Mouse (Mus musculus) layer of hippocampus, adult 8-10 months (tissue): Measurements from ENCODE around the gene Tex19.1. TPM values are rescaled to one million over a fixed set of nuclear protein-coding genes. Genes with fewer than 3 reads are reported as not detected.
"Not testable (repeated sequence)": the region's sequence is repeated elsewhere in the genome, so short reads cannot be mapped to it uniquely, and the experiment has no call there.

Source experiments
- DNase-seq, 2 experiments: peaks; one replicate each; pipeline ENCODE4 v3.0.0; 2022; ENCODE audit warnings: low spot score in 2 of 2
- total RNA-seq, 4 experiments: library from RNA; stranded (reverse); gene quantifications; 2 replicates each; pipeline ENCODE4 v1.2.4; 2022

Tex19.1 gene
- total RNA-seq, result not detected

- no peak for DNase-seq
Observed at GRCm38 (mm10) chr11:121145865-121146264, at the start of gene Tex19.1. Gene Tex19.1 (plus strand): TSS chr11:121146143.

- DNase-seq, result no peak
Observed at GRCm38 (mm10) chr11:121099762-121100161, 46.2 kb upstream of the Tex19.1 start.

GRCm38 (mm10) chr11:121100692-121101091 is 45.3 kb upstream of the Tex19.1 start:
- DNase-seq, result no peak

- DNase-seq, result no peak
Observed at GRCm38 (mm10) chr11:121101124-121101805, 44.7 kb upstream of the Tex19.1 start.

- DNase-seq, result not testable (repeated sequence)
Observed at GRCm38 (mm10) chr11:121107242-121107641, 38.7 kb upstream of the Tex19.1 start.

GRCm38 (mm10) chr11:121108061-121108460 is 37.9 kb upstream of the Tex19.1 start:
- no peak for DNase-seq

GRCm38 (mm10) chr11:121109986-121110385 is 36.0 kb upstream of the Tex19.1 start:
- DNase-seq, result peak in 1 of 2 experiments; percentile 12

- no peak for DNase-seq
Observed at GRCm38 (mm10) chr11:121111051-121111450, 34.9 kb upstream of the Tex19.1 start.

- no peak for DNase-seq
Observed at GRCm38 (mm10) chr11:121111601-121112000, 34.3 kb upstream of the Tex19.1 start.

- DNase-seq, result no peak
Observed at GRCm38 (mm10) chr11:121112091-121112775, 33.7 kb upstream of the Tex19.1 start.

- DNase-seq, result no peak
Observed at GRCm38 (mm10) chr11:121118106-121118505, 27.8 kb upstream of the Tex19.1 start.

- no peak for DNase-seq
Observed at GRCm38 (mm10) chr11:121118577-121118976, 27.4 kb upstream of the Tex19.1 start, which contains the start of gene Tex19.2. Gene Tex19.2 (minus strand): TSS chr11:121118677.

GRCm38 (mm10) chr11:121121151-121121550 is 24.8 kb upstream of the Tex19.1 start:
- DNase-seq, result no peak

GRCm38 (mm10) chr11:121122024-121122670 is 23.8 kb upstream of the Tex19.1 start:
- DNase-seq, result no peak

GRCm38 (mm10) chr11:121123438-121123837 is 22.5 kb upstream of the Tex19.1 start:
- DNase-seq, result peak in 1 of 2 experiments; percentile 33

- DNase-seq, result no peak
Observed at GRCm38 (mm10) chr11:121125522-121126172, 20.3 kb upstream of the Tex19.1 start.

GRCm38 (mm10) chr11:121126395-121126794 is 19.5 kb upstream of the Tex19.1 start:
- no peak for DNase-seq

GRCm38 (mm10) chr11:121127441-121127840 is 18.5 kb upstream of the Tex19.1 start:
- no peak for DNase-seq

GRCm38 (mm10) chr11:121129616-121130015 is 16.3 kb upstream of the Tex19.1 start:
- DNase-seq, result no peak

- no peak for DNase-seq
Observed at GRCm38 (mm10) chr11:121134600-121134999, 11.3 kb upstream of the Tex19.1 start.

- DNase-seq, result no peak
Observed at GRCm38 (mm10) chr11:121137682-121138081, 8.3 kb upstream of the Tex19.1 start.

GRCm38 (mm10) chr11:121138732-121139131 is 7.2 kb upstream of the Tex19.1 start:
- DNase-seq, result no peak
